Mouse (Mus musculus): ENCODE data around the gene Olfr923. TPM values are rescaled to one million over a fixed set of nuclear protein-coding genes. Genes with fewer than 3 reads are reported as not detected.

Gene Olfr923
- polyA plus RNA-seq, 1 experiment from 2014 or later = not detected

Other genes with a start within 250 kb of the Olfr923 start
- not detected in 2 replicates for gene Olfr912, start 246.4 kb upstream of the Olfr923 start, polyA plus RNA-seq (2015; fragmentation: Nextera tagmentation; extraction: Ambion mirVana)
- gene Olfr913, start 233.8 kb upstream of the Olfr923 start, polyA plus RNA-seq (2015; fragmentation: Nextera tagmentation; extraction: Ambion mirVana) = not detected in 2 replicates
- gene Olfr914, start 221.4 kb upstream of the Olfr923 start, polyA plus RNA-seq (2015; fragmentation: Nextera tagmentation; extraction: Ambion mirVana) = not detected in 2 replicates
- gene Olfr916, start 166.7 kb upstream of the Olfr923 start, polyA plus RNA-seq (2015; fragmentation: Nextera tagmentation; extraction: Ambion mirVana) = not detected in 2 replicates
- gene Olfr917, start 160.7 kb upstream of the Olfr923 start, polyA plus RNA-seq (2015; fragmentation: Nextera tagmentation; extraction: Ambion mirVana) = not detected in 2 replicates
- not detected in 2 replicates for gene Olfr918, start 151.9 kb upstream of the Olfr923 start, polyA plus RNA-seq (2015; fragmentation: Nextera tagmentation; extraction: Ambion mirVana)
- not detected in 2 replicates for gene Olfr919, start 122.9 kb upstream of the Olfr923 start, polyA plus RNA-seq (2015; fragmentation: Nextera tagmentation; extraction: Ambion mirVana)
- 21.1 and 25.4 TPM in 2 replicates for gene Vwa5a, start 108.3 kb upstream of the Olfr923 start, polyA plus RNA-seq (2015; fragmentation: Nextera tagmentation; extraction: Ambion mirVana)
- gene Olfr920, start 74.2 kb upstream of the Olfr923 start, polyA plus RNA-seq (2015; fragmentation: Nextera tagmentation; extraction: Ambion mirVana) = not detected in 2 replicates
- gene Olfr921, start 53.5 kb upstream of the Olfr923 start, polyA plus RNA-seq (2015; fragmentation: Nextera tagmentation; extraction: Ambion mirVana) = not detected in 2 replicates
- not detected in 2 replicates for gene Olfr922, start 11.9 kb upstream of the Olfr923 start, polyA plus RNA-seq (2015; fragmentation: Nextera tagmentation; extraction: Ambion mirVana)
- not detected in 2 replicates for gene Olfr924, start 17.9 kb downstream of the Olfr923 start, polyA plus RNA-seq (2015; fragmentation: Nextera tagmentation; extraction: Ambion mirVana)
- gene Olfr26, start 28.5 kb downstream of the Olfr923 start, polyA plus RNA-seq (2015; fragmentation: Nextera tagmentation; extraction: Ambion mirVana) = not detected in 2 replicates
- gene Olfr926, start 50.6 kb downstream of the Olfr923 start, polyA plus RNA-seq (2015; fragmentation: Nextera tagmentation; extraction: Ambion mirVana) = not detected in 2 replicates
- gene Olfr930, start 103.3 kb downstream of the Olfr923 start, polyA plus RNA-seq (2015; fragmentation: Nextera tagmentation; extraction: Ambion mirVana) = not detected in 2 replicates
- gene Olfr933, start 145.8 kb downstream of the Olfr923 start, polyA plus RNA-seq (2015; fragmentation: Nextera tagmentation; extraction: Ambion mirVana) = not detected in 2 replicates
- gene Olfr934, start 161.8 kb downstream of the Olfr923 start, polyA plus RNA-seq (2015; fragmentation: Nextera tagmentation; extraction: Ambion mirVana) = not detected in 2 replicates
- not detected in 2 replicates for gene Olfr935, start 173.1 kb downstream of the Olfr923 start, polyA plus RNA-seq (2015; fragmentation: Nextera tagmentation; extraction: Ambion mirVana)
- gene Olfr146, start 196.8 kb downstream of the Olfr923 start, polyA plus RNA-seq (2015; fragmentation: Nextera tagmentation; extraction: Ambion mirVana) = not detected in 2 replicates
- not detected in 2 replicates for gene Olfr937, start 238.4 kb downstream of the Olfr923 start, polyA plus RNA-seq (2015; fragmentation: Nextera tagmentation; extraction: Ambion mirVana)